In the genomic region with DNA sequence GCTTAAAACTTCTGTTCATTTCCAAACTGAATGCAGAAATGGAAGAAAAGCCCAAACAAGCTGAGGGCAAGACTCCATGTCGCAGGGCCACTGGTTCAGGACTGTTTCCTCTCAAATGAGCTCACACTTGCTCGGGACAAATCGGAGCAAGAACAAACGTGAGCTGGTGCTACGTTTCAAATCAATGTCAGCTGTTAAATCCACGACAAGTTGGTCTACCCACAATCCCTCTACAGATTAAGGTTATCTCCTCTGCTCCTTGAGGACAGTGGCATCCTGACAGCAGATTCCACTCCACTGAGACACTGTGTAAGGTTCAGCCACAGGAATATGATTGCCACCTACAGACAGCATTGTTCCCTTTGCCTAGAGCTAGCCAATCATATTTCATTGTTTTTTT, we compare ENCODE assay signal across 16 mouse cellular contexts. TPM values are rescaled to one million over a fixed set of nuclear protein-coding genes. Genes with fewer than 3 reads are reported as not detected.
DNase-seq lines count a peak whose midpoint lies in the region; ATAC-seq and TF ChIP-seq lines count a peak whose summit lies in the region.
"Had no signal": no experiment of that assay in that cellular context is flagged by ENCODE, and none has a peak within 500 bp of the region (broad histone marks: within the 10 kb centered on the region; RNA-seq: fewer than 3 reads in every experiment).

No protein-coding gene starts in this region.

- peak; percentile 51 for TF ChIP-seq CTCF in layer of hippocampus, adult 2 months (conservative IDR thresholded peaks at IDR 0.05)
- TF ChIP-seq CTCF in hindbrain, postnatal 0 days (IDR thresholded peaks at IDR 0.05; ENCODE audit: low read depth), result peak; percentile 28

- peak overlapping the region; percentile 28 for H3K4me2 ChIP-seq in embryonic facial prominence, embryonic 14.5 days (ENCODE audit: low read depth, low read length)
- H3K4me2 ChIP-seq in hindbrain, postnatal 0 days (ENCODE audit: low read depth, low read length), result peak overlapping the region; percentile 14; the same call in 1 of the 2 replicates
- H3K4me2 ChIP-seq: liver, embryonic 12.5 days had no signal

- H3K27ac ChIP-seq in layer of hippocampus, adult 2 months, result peak overlapping the region; percentile 43
- no peak overlapping the region for H3K27ac ChIP-seq in embryonic facial prominence, embryonic 14.5 days (replicated peaks; ENCODE audit: low read depth, low read length)
- H3K27ac ChIP-seq in hindbrain, postnatal 0 days, result no peak overlapping the region
- H3K27ac ChIP-seq: kidney, postnatal 0 days; liver, embryonic 12.5 days had no signal

- DNase-seq in layer of hippocampus, adult 2 months (ENCODE audit: low spot score in 2 of 2), result no peak
- no peak for DNase-seq in layer of hippocampus, postnatal 25 days (ENCODE audit: extremely low spot score in 1 of 2, low spot score in 1 of 2)
- DNase-seq in embryonic facial prominence, embryonic 14.5 days (ENCODE audit: low spot score), result no peak
- peak; percentile 21 for DNase-seq in hindbrain, postnatal 0 days (ENCODE audit: low spot score)
- DNase-seq in retina, embryonic 14.5 days (ENCODE audit: low spot score), result peak; percentile 24
- DNase-seq in cerebellum, adult 9-11 months, result no peak
- DNase-seq: adrenal gland, postnatal 25 days; cerebellum, adult 11-12 months; forebrain, postnatal 0 days; gastrocnemius, postnatal 25 days; layer of hippocampus, postnatal 36 days; lung, postnatal 14 days; thymus, postnatal 4 days had no signal

- no peaks in the 10 kb centered on the region for H3K36me3 ChIP-seq in embryonic facial prominence, embryonic 14.5 days (ENCODE audit: control insufficient read depth, insufficient read depth, low read length)
- H3K36me3 ChIP-seq in hindbrain, postnatal 0 days (ENCODE audit: insufficient read depth, low read length), result no peaks in the 10 kb centered on the region
- H3K36me3 ChIP-seq: liver, embryonic 12.5 days had no signal

- H3K9me3 ChIP-seq in embryonic facial prominence, embryonic 14.5 days (ENCODE audit: control insufficient read depth, low read length), result no peaks in the 10 kb centered on the region
- H3K9me3 ChIP-seq in hindbrain, postnatal 0 days (ENCODE audit: low read length), result no peaks in the 10 kb centered on the region
- H3K9me3 ChIP-seq: liver, embryonic 12.5 days had no signal

- no peak overlapping the region for H3K9ac ChIP-seq in embryonic facial prominence, embryonic 14.5 days (ENCODE audit: low read depth, low read length)
- no peak overlapping the region for H3K9ac ChIP-seq in hindbrain, postnatal 0 days (replicated peaks; ENCODE audit: low read length)
- H3K9ac ChIP-seq: forebrain, postnatal 0 days; liver, embryonic 12.5 days had no signal

- peak overlapping the region; percentile 29 for H3K4me3 ChIP-seq in layer of hippocampus, adult 2 months
- H3K4me3 ChIP-seq in embryonic facial prominence, embryonic 14.5 days (ENCODE audit: low read depth, low read length), result no peak overlapping the region
- no peak overlapping the region for H3K4me3 ChIP-seq in hindbrain, postnatal 0 days (ENCODE audit: low read length)
- H3K4me3 ChIP-seq: liver, embryonic 12.5 days had no signal

- ATAC-seq in embryonic facial prominence, embryonic 14.5 days (ENCODE audit: low read depth), result no peak
- ATAC-seq in hindbrain, postnatal 0 days, result no peak
- no peak for ATAC-seq in cerebellum, adult (ENCODE audit: insufficient number of reproducible peaks, low FRiP score, low TSS enrichment)
- ATAC-seq: forebrain, postnatal 0 days; liver, embryonic 12.5 days had no signal

- H3K4me1 ChIP-seq in embryonic facial prominence, embryonic 14.5 days (ENCODE audit: control insufficient read depth, insufficient read depth, low read length), result peaks cover 44% of the 10 kb centered on the region
- H3K4me1 ChIP-seq in hindbrain, postnatal 0 days (ENCODE audit: insufficient read depth, low read length), result 0 out of 2 replicates have a peak, but pooled peaks cover 5% of the 10 kb centered on the region

- WGBS in embryonic facial prominence, embryonic 14.5 days, result 18% methylated on average over 6 of the region's 6 CpGs
- WGBS in hindbrain, postnatal 0 days, result 49% methylated on average over 6 of the region's 6 CpGs

- peaks cover 48% of the 10 kb centered on the region for H3K27me3 ChIP-seq in embryonic facial prominence, embryonic 14.5 days (replicated peaks; ENCODE audit: control insufficient read depth, insufficient read depth, low read length)
- H3K27me3 ChIP-seq in hindbrain, postnatal 0 days (ENCODE audit: insufficient read depth, low read length), result no peaks in the 10 kb centered on the region; the same call in 1 of the 2 replicates

RNA-seq across cellular contexts. Expression of a gene that starts 4.4 kb away (rescaled TPM):
- 10 to 100 TPM; 59.6 to 67.1 TPM for total RNA-seq in layer of hippocampus, adult 2 months (2021)
- 10 to 100 TPM; 57.4 to 68.1 TPM for total RNA-seq in layer of hippocampus, postnatal 25 days (2021)
- 22.5 and 25.0 TPM in 2 replicates for polyA plus RNA-seq in embryonic facial prominence, embryonic 14.5 days (2014; fragmentation: Nextera tagmentation; extraction: Ambion mirVana)
- 59.8 and 63.9 TPM in 2 replicates for total RNA-seq in hindbrain, postnatal 0 days (2014; rRNA removed)
- polyA plus RNA-seq in hindbrain, postnatal 0 days (2015; fragmentation: Nextera tagmentation; extraction: Ambion mirVana), result 31.4 and 32.3 TPM in 2 replicates

Comparison
In these comparisons a context has a peak if more than half of its experiments do, and no peak if none do; other contexts are left out.
1. DNase-seq: peak in hindbrain, postnatal 0 days (single experiment) and retina, embryonic 14.5 days (single experiment); none in layer of hippocampus, adult 2 months (0 of 2), layer of hippocampus, postnatal 25 days (0 of 2), embryonic facial prominence, embryonic 14.5 days (single experiment) and cerebellum, adult 9-11 months (single experiment).